Mouse (Mus musculus) liver, postnatal 0 days (tissue): ENCODE measurements at regions not wholly inside any gene's neighbourhood (a gene's known extent, or its start where the extent isn't known, plus 50 kb on each side); places are given as distances from the start of the nearest gene placed in this dataset.

ENCODE experiments used
- CTCF ChIP-seq: sonication (generic); IDR thresholded peaks from 2 replicates; pipeline ENCODE4 v1.5.1; 2016; ENCODE audit warnings: antibody characterized with exemption, low read depth
- EP300 ChIP-seq: IDR thresholded peaks from 2 replicates; pipeline ENCODE4 v1.6.1; 2016; ENCODE audit warnings: antibody characterized with exemption, low read depth, mild to moderate bottlenecking

- TF ChIP-seq CTCF (no peak), EP300 (no peak)
Observed at GRCm38 (mm10) chr8:90058631-90059166, 289.4 kb downstream of the Tox3 start.
